Mouse (Mus musculus) lung, postnatal 0 days (tissue): ENCODE data around the gene Agpat3. TPM values are rescaled to one million over a fixed set of nuclear protein-coding genes. Genes with fewer than 3 reads are reported as not detected.

ENCODE experiments used
- ATAC-seq: fragments of 200-750 bp; cut with Nextera tagmentation; 2 replicates; pipeline ENCODE4 v1.8.0; 2017; ENCODE audit warnings: moderate library complexity
- DNase-seq: peaks from one replicate; pipeline ENCODE4 v3.0.0-alpha.2; 2016; ENCODE audit warnings: low spot score
- H3K27ac ChIP-seq: fragments of 300-500 bp; sonication (generic); 2 replicates; pipeline ENCODE4 v1.5.1; 2014; ENCODE audit warnings: antibody characterized with exemption, mild to moderate bottlenecking, low read length, mixed read lengths
- H3K27me3 ChIP-seq: fragments of 300-500 bp; sonication (generic); replicated peaks from 2 replicates; pipeline ENCODE4 v1.6.1; 2014; ENCODE audit warnings: low read length, mixed read lengths; ENCODE audit not compliant: insufficient read depth
- H3K36me3 ChIP-seq: fragments of 300-500 bp; sonication (generic); 2 replicates; pipeline ENCODE4 v1.6.1; 2014; ENCODE audit warnings: low read length, mixed read lengths; ENCODE audit not compliant: insufficient read depth
- H3K4me1 ChIP-seq: fragments of 300-500 bp; sonication (generic); 2 replicates; pipeline ENCODE4 v1.6.1; 2014; ENCODE audit warnings: antibody characterized with exemption, low read depth, low read length, mixed read lengths; ENCODE audit not compliant: insufficient read depth
- H3K4me2 ChIP-seq: fragments of 300-500 bp; sonication (generic); replicated peaks from 2 replicates; pipeline ENCODE4 v1.6.1; 2014; ENCODE audit warnings: low read depth, mild to moderate bottlenecking, low read length, moderate library complexity, mixed read lengths
- H3K4me3 ChIP-seq: fragments of 300-500 bp; sonication (generic); 2 replicates; pipeline ENCODE4 v1.5.1; 2014; ENCODE audit warnings: low read depth, low read length
- H3K9ac ChIP-seq: fragments of 300-500 bp; sonication (generic); replicated peaks from 2 replicates; pipeline ENCODE4 v1.6.1; 2014; ENCODE audit warnings: low read depth, mild to moderate bottlenecking
- H3K9me3 ChIP-seq: fragments of 300-500 bp; sonication (generic); 2 replicates; pipeline ENCODE4 v1.6.1; 2016; ENCODE audit warnings: low read length, mixed read lengths
- CTCF ChIP-seq: IDR thresholded peaks from 2 replicates; pipeline ENCODE4 v1.5.1; 2016; ENCODE audit warnings: antibody characterized with exemption, mild to moderate bottlenecking
- EP300 ChIP-seq: IDR thresholded peaks from 2 replicates; pipeline ENCODE4 v1.6.1; 2016; ENCODE audit warnings: antibody characterized with exemption, mild to moderate bottlenecking, control low read depth
- WGBS: fragments of 180-500 bp; shearing (Covaris S2); extraction: QIAGEN DNeasy Blood & Tissue Kit; methylation state at CpG from one replicate; pipeline ENCODE4 v1.1.7; 2014; 5-methylcytosine and 5-hydroxymethylcytosine counted together
- polyA plus RNA-seq: library from polyadenylated mRNA; unstranded; fragments of >200 nt; fragmentation: Nextera tagmentation; extraction: Ambion mirVana; gene quantifications from 2 replicates; pipeline ENCODE4 v1.2.1, GENCODE M21; 2015

The Agpat3 gene
- polyA plus RNA-seq, 1 experiment from 2014 or later, result 129 TPM

GRCm38 (mm10) chr10:78259702-78260101 lies 92.6 kb downstream of the Agpat3 start:
- no peak for ATAC-seq

DNA sequence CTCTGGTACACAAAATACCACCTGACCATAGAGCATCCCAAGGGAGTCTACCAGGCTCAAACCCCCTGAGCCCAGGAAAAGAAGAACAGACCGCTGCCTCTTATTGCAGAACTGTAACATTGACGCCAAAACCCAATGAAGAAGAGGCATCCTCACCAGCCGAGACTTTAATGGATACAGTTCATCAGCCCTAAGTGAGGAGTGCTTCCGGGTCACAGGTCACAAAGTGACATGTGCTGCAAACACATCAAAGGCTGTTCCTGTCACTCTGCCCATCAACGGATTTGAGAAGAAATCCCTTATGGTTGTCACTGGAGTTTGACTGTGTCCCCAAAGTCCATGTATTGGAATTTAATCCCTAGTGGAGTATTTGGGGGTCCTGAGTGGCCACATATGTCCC lies 93.1 kb downstream of the Agpat3 start:
- Histone ChIP-seq H3K36me3 (no peaks in the 10 kb centered on the region), H3K27me3 (no peaks in the 10 kb centered on the region), H3K4me1 (no peaks in the 10 kb centered on the region), H3K4me2 (no peak overlapping the region), H3K27ac (no peak overlapping the region), H3K9ac (no peak overlapping the region), H3K4me3 (no peak overlapping the region), H3K9me3 (no peaks in the 10 kb centered on the region)
- no peak for TF ChIP-seq EP300
- 69% methylated on average over 5 of the region's 5 CpGs for WGBS
- DNase-seq (no peak), ATAC-seq (no peak)

More at GRCm38 (mm10) chr10:78259702-78260101, 92.6 kb downstream of the Agpat3 start:
- H3K9me3 ChIP-seq, result no peaks in the 10 kb centered on the region
- no peak overlapping the region for H3K4me3 ChIP-seq
- H3K27ac ChIP-seq, result no peak overlapping the region
- no peak for DNase-seq
- no peak overlapping the region for H3K4me2 ChIP-seq
- TF ChIP-seq CTCF (no peak), EP300 (no peak)
- H3K4me1 ChIP-seq, result no peaks in the 10 kb centered on the region
- no peaks in the 10 kb centered on the region for H3K36me3 ChIP-seq
- H3K27me3 ChIP-seq, result no peaks in the 10 kb centered on the region
- 48% methylated on average over 6 of the region's 6 CpGs for WGBS
- no peak overlapping the region for H3K9ac ChIP-seq

DNA sequence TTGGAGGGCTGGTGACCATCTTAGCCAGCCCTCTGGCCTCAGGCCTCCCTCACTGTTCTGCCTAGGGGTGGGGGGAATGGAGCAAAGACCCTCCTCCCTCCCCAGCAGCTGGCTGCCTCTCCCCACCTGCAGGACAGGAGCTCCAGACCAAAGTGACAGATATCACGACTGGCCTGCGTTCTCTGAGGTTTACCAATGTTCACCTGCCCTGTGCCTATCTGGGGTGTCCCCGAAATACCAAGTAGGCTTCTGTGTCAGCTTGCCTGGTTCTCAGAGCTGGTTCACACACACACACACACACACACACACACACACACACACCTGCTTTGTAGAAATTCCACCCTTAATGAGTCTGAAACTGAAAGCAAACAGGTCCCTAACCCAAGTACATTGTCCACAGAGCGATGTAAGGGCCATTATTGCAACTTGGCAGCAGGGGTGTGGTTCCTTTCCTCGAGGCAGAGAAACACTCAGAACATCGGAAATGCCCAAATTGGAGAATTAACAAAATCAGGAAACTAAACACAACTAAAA lies 94.1 kb downstream of the Agpat3 start:
- no peak overlapping the region for H3K27ac ChIP-seq
- TF ChIP-seq CTCF, result no peak
- TF ChIP-seq EP300, result no peak
- H3K4me2 ChIP-seq, result no peak overlapping the region
- no peaks in the 10 kb centered on the region for H3K4me1 ChIP-seq
- H3K9ac ChIP-seq, result no peak overlapping the region
- no peaks in the 10 kb centered on the region for H3K36me3 ChIP-seq
- H3K9me3 ChIP-seq, result no peaks in the 10 kb centered on the region
- ATAC-seq, result peak; percentile 53; the same call in 1 of the 2 replicates
- H3K4me3 ChIP-seq, result no peak overlapping the region
- peak; percentile 53 for DNase-seq
- WGBS, result 58% methylated on average over 6 of the region's 6 CpGs
- no peaks in the 10 kb centered on the region for H3K27me3 ChIP-seq

DNA sequence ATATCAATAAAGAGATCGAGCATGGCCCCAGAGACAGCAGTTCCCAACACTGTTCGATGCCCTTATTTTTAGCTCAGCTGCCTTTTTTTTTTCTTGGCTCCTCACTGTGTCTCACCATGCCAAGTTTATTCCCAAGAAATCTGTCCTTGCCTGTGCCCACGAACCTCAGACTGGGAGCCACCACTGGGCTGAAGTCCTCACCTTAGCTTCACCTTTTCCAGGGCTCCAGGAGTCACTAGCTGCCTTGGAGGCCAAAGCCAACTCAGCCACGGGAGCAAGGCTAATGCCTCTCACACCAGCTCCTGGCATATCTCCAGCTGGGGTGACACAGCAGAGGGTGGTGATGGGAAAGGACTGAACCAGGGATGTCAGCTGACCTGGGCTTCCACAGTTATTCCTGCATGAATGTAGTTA lies 96.6 kb downstream of the Agpat3 start:
- no peak overlapping the region for H3K4me2 ChIP-seq
- H3K9ac ChIP-seq, result no peak overlapping the region
- TF ChIP-seq EP300 (no peak), CTCF (no peak)
- WGBS, result 51% methylated on average over 4 of the region's 4 CpGs
- no peaks in the 10 kb centered on the region for H3K27me3 ChIP-seq
- H3K4me3 ChIP-seq, result no peak overlapping the region
- no peak for DNase-seq
- no peaks in the 10 kb centered on the region for H3K36me3 ChIP-seq
- H3K4me1 ChIP-seq, result no peaks in the 10 kb centered on the region
- no peak for ATAC-seq
- H3K27ac ChIP-seq, result no peak overlapping the region
- H3K9me3 ChIP-seq, result no peaks in the 10 kb centered on the region

DNA sequence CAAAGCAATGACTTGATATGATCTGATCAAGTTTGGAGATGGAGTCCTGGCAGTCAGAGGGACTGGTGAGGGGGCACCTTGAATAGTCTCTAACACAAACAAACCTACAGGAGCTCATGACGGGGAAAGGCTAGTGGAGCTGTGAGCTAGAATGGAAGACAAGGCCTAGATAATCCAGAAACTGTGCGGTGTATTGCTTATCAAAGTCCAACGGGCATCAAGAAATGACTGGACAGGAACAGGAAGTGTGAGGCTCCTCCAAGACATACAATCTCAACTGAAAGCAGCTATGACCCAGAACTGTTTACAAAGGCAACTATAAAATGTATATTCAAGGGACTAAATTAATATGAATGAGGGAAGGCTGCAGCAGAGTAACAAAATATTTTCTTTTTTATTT lies 105.1 kb downstream of the Agpat3 start:
- TF ChIP-seq CTCF (no peak), EP300 (no peak)
- H3K4me3 ChIP-seq, result no peak overlapping the region
- H3K4me2 ChIP-seq, result no peak overlapping the region
- H3K27ac ChIP-seq, result no peak overlapping the region
- no peak for DNase-seq
- H3K9ac ChIP-seq, result no peak overlapping the region
- H3K27me3 ChIP-seq, result no peaks in the 10 kb centered on the region
- H3K36me3 ChIP-seq, result no peaks in the 10 kb centered on the region
- 67% methylated on average over 3 of the region's 3 CpGs for WGBS
- ATAC-seq, result no peak
- H3K4me1 ChIP-seq, result peaks cover 12% of the 10 kb centered on the region
- no peaks in the 10 kb centered on the region for H3K9me3 ChIP-seq

- Histone ChIP-seq H3K36me3 (no peaks in the 10 kb centered on the region), H3K9ac (no peak overlapping the region), H3K4me3 (no peak overlapping the region), H3K9me3 (no peaks in the 10 kb centered on the region), H3K27me3 (no peaks in the 10 kb centered on the region), H3K27ac (no peak overlapping the region), H3K4me1 (peaks cover 12% of the 10 kb centered on the region), H3K4me2 (no peak overlapping the region)
- DNase-seq, result no peak
- no peak for ATAC-seq
- no peak for TF ChIP-seq EP300
- no peak for TF ChIP-seq CTCF
- WGBS, result 76% methylated on average over 4 of the region's 4 CpGs
These were observed 105.6 kb downstream of the Agpat3 start for GRCm38 (mm10) chr10:78246725-78247124.

DNA sequence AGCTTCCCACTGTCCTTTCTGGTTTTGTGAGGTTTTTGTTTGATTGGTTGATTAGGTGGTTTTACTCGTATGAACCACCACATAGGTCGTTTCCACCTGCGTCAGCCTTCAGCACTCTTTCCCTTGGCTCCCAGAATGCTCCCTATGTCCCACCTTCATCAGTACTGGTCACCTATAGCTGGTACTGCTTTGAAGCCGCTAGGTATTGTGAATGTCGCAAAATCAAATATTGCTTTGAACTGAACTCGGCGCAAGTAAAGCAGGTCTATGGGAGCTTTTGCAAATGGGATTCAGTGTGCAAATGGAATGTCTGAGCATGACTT lies 107.1 kb downstream of the Agpat3 start:
- H3K27me3 ChIP-seq, result no peaks in the 10 kb centered on the region
- TF ChIP-seq CTCF (no peak), EP300 (no peak)
- H3K9ac ChIP-seq, result 0 out of 2 replicates have a peak overlapping the region, but pooled peaks have one; percentile 74
- 13% methylated on average over 7 of the region's 7 CpGs for WGBS
- no peaks in the 10 kb centered on the region for H3K9me3 ChIP-seq
- no peak for DNase-seq
- no peak for ATAC-seq
- H3K27ac ChIP-seq, result no peak overlapping the region
- peak overlapping the region; percentile 74 for H3K4me3 ChIP-seq
- H3K4me1 ChIP-seq, result peaks cover 12% of the 10 kb centered on the region
- no peaks in the 10 kb centered on the region for H3K36me3 ChIP-seq
- peak overlapping the region; percentile 91 for H3K4me2 ChIP-seq
